34 mouse cellular contexts compared by ENCODE assay signal in genomic region chr12:44304012-44304411, GRCm38 (mm10). TPM values are rescaled to one million over a fixed set of nuclear protein-coding genes. Genes with fewer than 3 reads are reported as not detected.
"Had no signal": no experiment of that assay in that cellular context is flagged by ENCODE, and none has a peak within 500 bp of the region (broad histone marks: within the 10 kb centered on the region; RNA-seq: fewer than 3 reads in every experiment).

No protein-coding gene starts in this region.

- H3K27ac ChIP-seq: heart, embryonic 13.5 days; heart, embryonic 15.5 days; hindbrain, embryonic 10.5 days; hindbrain, embryonic 12.5 days; hindbrain, embryonic 13.5 days; hindbrain, embryonic 14.5 days; hindbrain, embryonic 15.5 days; hindbrain, postnatal 0 days; intestine, embryonic 15.5 days; kidney, embryonic 15.5 days; kidney, postnatal 0 days; layer of hippocampus, adult 2 months; left cerebral cortex, adult 2 months had no signal

- H3K9ac ChIP-seq: heart, embryonic 12.5 days; heart, embryonic 13.5 days; heart, embryonic 15.5 days; hindbrain, embryonic 12.5 days; hindbrain, embryonic 13.5 days; hindbrain, embryonic 14.5 days; hindbrain, embryonic 15.5 days; intestine, embryonic 15.5 days; kidney, embryonic 15.5 days had no signal

- H3K4me3 ChIP-seq: heart, embryonic 12.5 days; heart, embryonic 13.5 days; heart, embryonic 15.5 days; hindbrain, embryonic 10.5 days; hindbrain, embryonic 12.5 days; hindbrain, embryonic 13.5 days; hindbrain, embryonic 15.5 days; intestine, embryonic 15.5 days; kidney, embryonic 15.5 days; layer of hippocampus, adult 2 months; left cerebral cortex, adult 2 months had no signal

- ATAC-seq: hindbrain, embryonic 16.5 days; hindbrain, postnatal 0 days; inflammation-experienced regulatory T-cells, adult 6 months; intestine, embryonic 15.5 days; intestine, postnatal 0 days had no signal

- H3K4me1 ChIP-seq: heart, embryonic 15.5 days; hindbrain, embryonic 12.5 days; hindbrain, embryonic 13.5 days; hindbrain, embryonic 15.5 days; intestine, embryonic 15.5 days; kidney, embryonic 15.5 days had no signal

- H3K9me3 ChIP-seq: heart, embryonic 12.5 days; heart, embryonic 13.5 days; heart, embryonic 15.5 days; hindbrain, embryonic 10.5 days; hindbrain, embryonic 12.5 days; hindbrain, embryonic 13.5 days; hindbrain, embryonic 15.5 days; intestine, embryonic 15.5 days; kidney, embryonic 15.5 days had no signal

- DNase-seq: heart, postnatal 10 days; heart, postnatal 14 days; heart, postnatal 36 days; heart, postnatal 4 days; kidney, adult 11 months; kidney, adult 18-20 months; kidney, adult 2 months; kidney, adult 8-10 months; kidney, adult 9 months; kidney, postnatal 10 days; kidney, postnatal 14 days; kidney, postnatal 25 days; kidney, postnatal 36 days; kidney, postnatal 4 days; layer of hippocampus, adult 9-11 months; layer of hippocampus, postnatal 36 days had no signal

- H3K36me3 ChIP-seq: intestine, embryonic 15.5 days had no signal

- H3K27me3 ChIP-seq: heart, embryonic 12.5 days; heart, embryonic 13.5 days; heart, embryonic 15.5 days; hindbrain, embryonic 12.5 days; hindbrain, embryonic 13.5 days; hindbrain, embryonic 15.5 days; intestine, embryonic 15.5 days; kidney, embryonic 15.5 days had no signal

- H3K4me2 ChIP-seq: heart, embryonic 12.5 days; heart, embryonic 13.5 days; heart, embryonic 15.5 days; hindbrain, embryonic 12.5 days; hindbrain, embryonic 13.5 days; hindbrain, embryonic 14.5 days; hindbrain, embryonic 15.5 days; intestine, embryonic 15.5 days; kidney, embryonic 15.5 days had no signal

RNA-seq across cellular contexts. Expression of gene Nrcam, which starts 24.7 kb away (rescaled TPM):
- total RNA-seq: hematopoietic stem cell, adult 5-6 weeks had no signal
